Mouse (Mus musculus) bone marrow macrophage, adult 2 months (primary cell): Measurements from ENCODE around the gene Adgrl3. TPM values are rescaled to one million over a fixed set of nuclear protein-coding genes. Genes with fewer than 3 reads are reported as not detected.

Experiments used
- H3K27ac ChIP-seq: 2 replicates; pipeline ENCODE4 v1.5.1; 2012; ENCODE audit warnings: low read depth, low read length; ENCODE audit not compliant: insufficient read depth
- H3K4me1 ChIP-seq: 2 replicates; pipeline ENCODE4 v1.6.1; 2012; ENCODE audit warnings: low read length; ENCODE audit not compliant: control insufficient read depth, insufficient read depth
- H3K4me3 ChIP-seq: 2 replicates; pipeline ENCODE4 v1.5.1; 2012; ENCODE audit warnings: mild to moderate bottlenecking, low read length, moderate library complexity; ENCODE audit not compliant: insufficient read depth
- CTCF ChIP-seq: IDR thresholded peaks from 2 replicates; pipeline ENCODE4 v1.5.1; 2012; ENCODE audit warnings: low read depth, mild to moderate bottlenecking, low read length, moderate library complexity
- POLR2A ChIP-seq: IDR thresholded peaks from 2 replicates; pipeline ENCODE4 v1.6.1; 2012; ENCODE audit warnings: mild to moderate bottlenecking, low read depth, low read length, borderline replicate concordance
- polyA plus RNA-seq: library from polyadenylated mRNA; stranded (reverse); fragments of >200 nt; gene quantifications from 2 replicates; pipeline ENCODE4 v1.2.4, GENCODE M21; 2012; ENCODE audit not compliant: missing spikeins, insufficient read depth, insufficient read length

Gene Adgrl3
- polyA plus RNA-seq, 1 experiment, result not detected

GRCm38 (mm10) chr5:81623846-81624245 is 603.9 kb downstream of the Adgrl3 start:
- Histone ChIP-seq H3K4me1 (no peaks in the 10 kb centered on the region), H3K4me3 (no peak overlapping the region), H3K27ac (no peak overlapping the region)
- no peak for TF ChIP-seq CTCF
- no peak for TF ChIP-seq POLR2A

- Histone ChIP-seq H3K4me1 (no peaks in the 10 kb centered on the region), H3K4me3 (no peak overlapping the region), H3K27ac (no peak overlapping the region)
- TF ChIP-seq POLR2A (no peak), CTCF (no peak)
These were observed 616.2 kb downstream of the Adgrl3 start for GRCm38 (mm10) chr5:81636169-81636568.

- H3K27ac ChIP-seq, result no peak overlapping the region
- no peak overlapping the region for H3K4me3 ChIP-seq
- no peak for TF ChIP-seq POLR2A
- no peak for TF ChIP-seq CTCF
- no peaks in the 10 kb centered on the region for H3K4me1 ChIP-seq
These were observed 618.5 kb downstream of the Adgrl3 start for GRCm38 (mm10) chr5:81638422-81638821.

GRCm38 (mm10) chr5:81640118-81640517 is 620.2 kb downstream of the Adgrl3 start:
- TF ChIP-seq CTCF (no peak), POLR2A (no peak)
- H3K27ac ChIP-seq, result no peak overlapping the region
- H3K4me3 ChIP-seq, result no peak overlapping the region
- no peaks in the 10 kb centered on the region for H3K4me1 ChIP-seq

- no peak overlapping the region for H3K4me3 ChIP-seq
- no peak overlapping the region for H3K27ac ChIP-seq
- no peak for TF ChIP-seq POLR2A
- TF ChIP-seq CTCF, result no peak
- no peaks in the 10 kb centered on the region for H3K4me1 ChIP-seq
These were observed 625.6 kb downstream of the Adgrl3 start for GRCm38 (mm10) chr5:81645557-81645956.

GRCm38 (mm10) chr5:81653941-81654340 is 634.0 kb downstream of the Adgrl3 start:
- Histone ChIP-seq H3K4me3 (no peak overlapping the region), H3K4me1 (no peaks in the 10 kb centered on the region), H3K27ac (no peak overlapping the region)
- TF ChIP-seq CTCF (no peak), POLR2A (no peak)

GRCm38 (mm10) chr5:81661611-81662390 is 641.9 kb downstream of the Adgrl3 start:
- no peak for TF ChIP-seq POLR2A
- no peak for TF ChIP-seq CTCF
- H3K4me3 ChIP-seq, result no peak overlapping the region

GRCm38 (mm10) chr5:81671025-81671424 is 651.1 kb downstream of the Adgrl3 start:
- Histone ChIP-seq H3K4me3 (no peak overlapping the region), H3K27ac (no peak overlapping the region), H3K4me1 (no peaks in the 10 kb centered on the region)
- TF ChIP-seq CTCF (no peak), POLR2A (no peak)

More at GRCm38 (mm10) chr5:81661611-81662390, 641.9 kb downstream of the Adgrl3 start:
- Histone ChIP-seq H3K27ac (no peak overlapping the region), H3K4me1 (no peaks in the 10 kb centered on the region)

GRCm38 (mm10) chr5:81674275-81674974 is 654.5 kb downstream of the Adgrl3 start:
- Histone ChIP-seq H3K27ac (no peak overlapping the region), H3K4me1 (no peaks in the 10 kb centered on the region), H3K4me3 (no peak overlapping the region)
- TF ChIP-seq CTCF (no peak), POLR2A (no peak)

- no peak for TF ChIP-seq CTCF
- TF ChIP-seq POLR2A, result no peak
- Histone ChIP-seq H3K4me1 (no peaks in the 10 kb centered on the region), H3K4me3 (no peak overlapping the region), H3K27ac (no peak overlapping the region)
These were observed 655.0 kb downstream of the Adgrl3 start for GRCm38 (mm10) chr5:81674975-81675371.
